Mouse (Mus musculus) telencephalon, adult 2 months (tissue): ENCODE results near the gene Adora2b.
A peak's percentile ranks its signal among the peaks of the same experiment; 100 is the strongest.
"Not testable (repeated sequence)": the region's sequence is repeated elsewhere in the genome, so short reads cannot be mapped to it uniquely, and the experiment has no call there.

ENCODE experiments used
- DNase-seq: peaks from one replicate; pipeline ENCODE4 v3.0.0-alpha.2; 2011; ENCODE audit warnings: low read depth, low spot score

The Adora2b gene

DNA sequence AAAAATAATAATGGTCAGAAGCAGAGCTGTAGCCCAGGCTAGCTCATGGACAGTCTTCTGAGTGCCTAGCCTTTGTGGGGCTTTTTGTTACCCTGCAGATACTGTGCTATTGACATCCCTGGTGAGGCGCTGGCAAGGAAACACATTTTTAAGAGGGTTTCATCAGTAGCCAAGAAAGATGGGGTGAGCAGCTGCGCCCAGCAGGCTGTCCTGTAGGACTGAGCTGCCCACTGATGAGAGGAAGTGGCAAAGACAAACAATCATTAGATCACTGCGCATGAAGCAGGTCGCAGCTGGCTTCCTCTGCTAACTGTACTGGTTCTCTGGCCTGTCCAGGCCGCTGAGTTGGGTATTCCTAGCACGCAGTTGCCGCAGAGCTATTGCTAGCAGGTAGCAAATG, 14.8 kb downstream of the Adora2b start:
- no peak for DNase-seq

- DNase-seq, result no peak
Measured at GRCm38 (mm10) chr11:62264018-62264417, 15.2 kb downstream of the Adora2b start.

DNA sequence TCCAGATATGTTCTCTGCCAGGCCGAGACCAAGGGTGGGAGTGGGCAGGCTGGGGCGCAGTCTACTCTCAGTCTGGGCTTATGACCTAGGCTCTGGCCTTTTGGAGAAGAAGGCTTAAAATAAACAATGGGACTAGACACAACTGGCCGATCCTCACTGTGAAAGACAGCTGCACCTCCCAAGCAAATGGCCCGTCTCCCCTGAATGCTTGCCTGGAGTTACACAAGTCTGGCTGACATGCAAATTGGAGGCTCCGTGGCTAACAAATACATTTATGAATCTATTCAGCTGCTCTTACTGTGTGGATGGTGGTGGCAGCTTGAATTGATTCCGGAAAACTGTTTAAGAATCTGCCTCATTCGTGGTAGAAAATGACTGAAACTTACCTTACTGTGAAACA, 16.9 kb downstream of the Adora2b start:
- no peak for DNase-seq

DNA sequence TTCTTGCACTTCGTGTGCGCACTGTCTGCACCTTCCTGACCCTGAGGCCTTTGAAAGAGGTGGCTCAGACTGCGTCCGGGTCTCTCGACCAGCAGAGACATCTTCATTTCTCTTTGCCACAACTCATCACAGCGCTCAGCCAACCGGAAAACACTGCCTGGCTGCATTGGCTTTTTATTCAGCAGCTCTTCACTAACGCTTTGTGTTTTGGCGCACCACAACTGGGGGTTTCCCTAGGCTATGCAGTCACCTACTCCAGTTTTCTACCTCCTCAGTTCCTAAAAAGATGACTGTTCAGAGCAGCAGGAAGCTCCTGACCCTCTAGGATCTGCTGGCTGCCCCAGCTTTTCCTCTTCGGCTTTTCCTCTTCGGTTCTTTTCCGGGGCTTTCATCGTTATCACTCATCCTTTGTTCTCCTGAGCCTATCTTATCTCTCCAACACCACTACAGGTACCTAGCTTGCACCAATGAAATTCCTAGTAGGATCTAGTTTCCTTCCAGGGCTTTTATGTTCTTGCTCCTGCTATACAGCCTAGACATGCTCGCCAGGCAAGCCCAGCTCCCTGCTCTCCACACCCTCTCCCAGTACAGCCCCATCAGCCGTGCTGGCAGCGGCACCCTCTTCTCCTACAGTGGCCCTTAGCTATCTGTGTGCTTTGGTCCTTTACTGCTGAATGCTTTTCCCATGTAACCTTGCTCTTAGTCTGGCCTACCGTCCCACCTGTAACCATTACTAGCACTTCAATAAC, 17.9 kb downstream of the Adora2b start:
- no peak for DNase-seq

GRCm38 (mm10) chr11:62268381-62268780, 19.6 kb downstream of the Adora2b start:
- no peak for DNase-seq

DNA sequence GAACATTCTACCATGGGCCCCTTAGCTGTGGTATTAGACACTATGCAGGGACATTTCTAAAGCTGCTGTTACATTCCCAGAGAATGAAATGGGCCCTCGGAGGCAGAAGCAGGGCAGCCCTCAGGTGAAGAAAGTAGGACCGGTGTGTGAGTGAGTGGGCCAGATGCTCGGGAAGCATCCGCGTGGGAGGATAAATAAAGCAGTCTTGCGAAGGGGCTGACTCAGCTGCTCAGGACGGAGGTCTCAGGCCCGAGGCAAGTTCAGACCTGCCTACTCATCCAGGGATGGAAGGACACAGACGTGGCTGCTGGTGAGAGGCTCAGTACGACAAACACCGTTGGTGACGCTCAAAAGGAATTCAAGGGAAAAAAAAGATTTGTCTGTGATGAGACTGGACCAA, 20.3 kb downstream of the Adora2b start:
- no peak for DNase-seq

DNA sequence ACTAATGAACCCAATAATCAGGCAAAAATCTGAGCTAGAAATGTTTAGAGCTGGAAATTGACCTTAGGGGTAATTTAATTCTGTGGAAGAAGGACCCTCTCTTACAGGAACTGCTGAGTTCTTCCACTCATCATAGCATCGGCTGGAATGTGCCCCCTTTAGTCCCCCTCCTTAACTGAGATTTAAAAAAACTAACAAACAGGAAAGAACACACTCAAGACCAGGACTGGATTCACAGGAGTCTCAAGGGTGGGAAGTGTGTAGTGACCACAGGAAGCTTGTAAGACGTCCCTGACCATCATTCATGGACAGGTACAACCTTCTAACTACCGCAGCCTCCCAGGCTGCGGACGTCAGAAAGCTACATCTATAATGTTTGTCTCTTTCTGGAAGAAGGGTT, 22.1 kb downstream of the Adora2b start:
- no peak for DNase-seq

DNA sequence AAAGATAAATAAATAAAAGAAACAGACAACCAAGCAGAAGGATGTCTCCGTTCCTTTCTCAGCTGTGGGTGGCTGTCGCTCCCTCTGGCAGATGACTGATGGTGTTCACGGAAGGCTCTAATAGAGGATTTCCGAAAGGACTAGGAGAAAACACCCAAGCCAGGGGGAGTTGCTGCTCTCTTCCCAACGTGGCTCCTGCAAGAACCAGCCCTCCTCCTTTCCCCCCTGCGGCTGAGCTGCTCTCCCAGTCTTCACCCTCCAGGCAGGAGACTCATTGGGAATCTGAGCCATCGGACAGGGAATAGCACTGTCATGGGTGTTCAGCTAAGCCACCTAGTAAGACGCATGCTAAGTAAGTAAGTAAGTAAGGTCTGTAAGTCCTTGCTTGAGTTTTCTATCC, 28.3 kb downstream of the Adora2b start:
- DNase-seq, result no peak

- DNase-seq, result no peak
Measured at GRCm38 (mm10) chr11:62278027-62278426, 29.2 kb downstream of the Adora2b start.

- peak; percentile 83 for DNase-seq
Measured at GRCm38 (mm10) chr11:62280675-62281600, 32.2 kb downstream of the Adora2b start, which contains the start of the genes Zswim7 and Ttc19. Gene Zswim7 (minus strand): TSS chr11:62281375. Gene Ttc19 (plus strand): TSS chr11:62281473.

DNA sequence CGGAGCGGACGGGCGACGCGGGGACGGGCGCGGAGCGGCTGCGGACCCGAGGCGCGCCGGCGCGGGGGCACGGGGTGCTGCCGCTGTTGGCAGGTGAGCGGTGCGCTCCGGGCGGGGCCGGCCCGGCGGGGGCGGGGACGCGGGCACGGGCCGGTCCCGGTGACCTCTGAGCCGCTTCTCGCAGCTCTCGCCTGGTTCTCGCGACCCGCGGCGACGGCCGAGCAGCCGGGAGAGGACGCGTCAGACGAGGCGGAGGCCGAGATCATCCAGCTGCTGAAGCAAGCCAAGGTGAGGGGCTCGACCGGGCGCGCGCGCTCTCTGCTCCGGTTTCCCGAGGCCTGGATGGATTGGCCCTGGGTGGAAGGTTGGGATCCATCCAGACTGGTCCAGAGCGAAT, 32.8 kb downstream of the Adora2b start:
- DNase-seq, result no peak

GRCm38 (mm10) chr11:62284020-62284419, 35.2 kb downstream of the Adora2b start:
- DNase-seq, result not testable (repeated sequence)

DNA sequence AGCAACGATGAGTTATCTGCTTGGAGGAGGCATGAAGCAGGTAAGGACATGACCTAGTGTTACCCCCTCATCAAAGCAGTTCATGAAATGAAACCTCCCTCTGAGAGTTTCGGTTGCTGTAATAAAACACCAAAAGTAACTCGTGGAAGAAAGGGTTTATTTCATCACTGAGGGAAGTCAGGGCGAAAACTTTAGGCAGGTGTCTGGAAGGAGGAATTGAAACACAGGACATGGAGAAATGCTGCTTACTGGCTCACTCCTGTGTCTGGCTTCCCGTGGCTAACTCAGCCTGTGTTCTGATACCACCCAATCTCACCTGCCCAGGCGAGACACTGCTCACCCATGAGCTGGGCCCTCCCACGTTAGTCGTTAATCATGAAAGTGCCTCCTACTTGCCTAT, 36.2 kb downstream of the Adora2b start:
- DNase-seq, result no peak

DNA sequence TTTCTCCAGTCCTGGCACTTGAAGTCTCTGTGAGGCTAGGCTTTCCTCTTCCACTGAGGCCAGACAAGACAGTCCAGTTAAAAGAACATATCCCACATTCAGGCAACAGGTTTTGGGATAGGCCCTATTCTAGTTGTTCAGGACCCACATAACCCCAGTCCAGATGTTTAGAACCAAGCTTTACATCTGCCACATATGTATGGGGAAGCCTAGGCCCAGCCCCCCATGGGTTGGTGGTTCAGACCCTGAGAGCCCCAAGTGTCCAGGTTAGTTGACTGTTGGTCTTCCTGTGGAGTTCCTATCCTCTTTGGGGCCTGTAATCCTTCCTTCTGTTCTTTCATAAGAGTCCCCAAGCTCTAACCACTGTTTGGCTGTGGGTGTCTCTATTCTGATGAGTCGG, 38.9 kb downstream of the Adora2b start:
- no peak for DNase-seq

GRCm38 (mm10) chr11:62294121-62294520, 45.3 kb downstream of the Adora2b start:
- no peak for DNase-seq

DNA sequence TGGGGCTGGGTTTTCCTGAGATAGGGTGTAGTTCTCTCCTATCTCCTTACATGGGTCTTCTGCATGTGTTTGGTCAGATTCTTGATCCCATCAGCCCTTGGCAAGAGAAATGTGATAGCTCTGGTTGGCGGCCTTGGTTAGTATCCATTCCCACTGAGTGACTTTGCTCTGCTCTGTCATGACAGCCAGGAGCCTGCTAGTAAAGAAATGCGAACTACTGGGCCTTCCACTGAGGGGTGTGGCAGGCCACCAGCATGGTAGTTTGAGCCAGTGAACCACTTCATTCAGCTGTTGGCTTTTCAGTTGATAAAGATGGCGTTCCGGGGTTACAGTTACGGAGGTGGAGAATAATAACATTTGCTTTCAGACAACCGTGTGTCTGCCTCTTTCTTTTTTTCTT, 50.1 kb downstream of the Adora2b start:
- no peak for DNase-seq

DNA sequence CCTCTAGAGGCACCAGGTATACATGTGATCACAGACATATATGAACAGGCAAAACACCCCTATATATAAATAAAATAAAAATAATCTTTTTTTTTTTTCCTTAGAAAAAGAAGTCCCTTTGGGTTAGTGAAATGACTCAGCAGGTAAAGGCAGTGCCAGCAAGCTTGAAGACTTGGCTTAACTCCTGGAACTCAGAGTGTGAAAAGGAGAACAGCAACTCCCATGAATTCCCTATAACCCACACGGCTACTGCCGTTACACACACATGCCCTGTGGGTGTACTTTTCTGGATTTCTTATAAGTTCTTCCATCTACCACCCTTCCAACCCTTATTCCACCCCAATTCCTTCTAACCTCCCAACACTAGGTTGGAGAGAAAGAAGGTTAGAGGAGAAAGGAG, 57.1 kb downstream of the Adora2b start:
- DNase-seq, result peak; percentile 85

DNA sequence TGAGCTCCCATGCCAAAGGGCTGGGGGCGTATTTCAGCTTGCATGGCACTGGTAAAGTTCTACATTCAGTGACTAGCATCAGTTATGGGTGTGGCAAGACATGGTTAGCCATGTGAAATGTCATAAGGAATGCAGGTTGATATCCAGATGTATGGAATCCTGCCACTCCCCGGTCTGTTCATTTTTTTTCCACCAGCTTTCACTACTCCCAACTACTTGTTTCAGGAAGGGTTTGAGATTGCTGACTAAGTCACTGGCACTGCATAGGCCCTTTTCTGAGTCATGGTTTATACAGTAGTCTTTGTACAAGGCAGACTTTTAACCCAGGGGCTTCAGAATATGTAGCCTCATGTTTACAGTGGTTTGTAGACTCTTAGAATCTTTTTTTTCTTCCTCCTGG, 60.5 kb downstream of the Adora2b start:
- no peak for DNase-seq

GRCm38 (mm10) chr11:62314984-62315383, 66.2 kb downstream of the Adora2b start:
- DNase-seq, result no peak
